Mouse (Mus musculus) erythroblast, embryonic 14.5 days (primary cell): Measurements from ENCODE around the gene Ptprn. TPM values are rescaled to one million over a fixed set of nuclear protein-coding genes. Genes with fewer than 3 reads are reported as not detected.

Experiments used
- H3K27me3 ChIP-seq: 2 replicates; pipeline ENCODE4 v1.6.1; 2012; ENCODE audit warnings: inconsistent platforms; ENCODE audit not compliant: control insufficient read depth
- H3K36me3 ChIP-seq: 2 replicates; pipeline ENCODE4 v1.6.1; 2012; ENCODE audit warnings: mild to moderate bottlenecking, inconsistent platforms; ENCODE audit not compliant: control insufficient read depth
- H3K4me1 ChIP-seq: 2 replicates; pipeline ENCODE4 v1.6.1; 2012; ENCODE audit warnings: inconsistent platforms; ENCODE audit not compliant: control insufficient read depth
- H3K4me3 ChIP-seq: replicated peaks from 2 replicates; pipeline ENCODE3; 2012; ENCODE audit warnings: moderate library complexity, mild to moderate bottlenecking, inconsistent platforms
- H3K9me3 ChIP-seq: 2 replicates; pipeline ENCODE4 v1.6.1; 2012; ENCODE audit warnings: low read length, inconsistent platforms, mixed read lengths; ENCODE audit not compliant: control insufficient read depth
- GATA1 ChIP-seq: IDR thresholded peaks from 2 replicates; pipeline ENCODE4 v1.6.1; 2012; ENCODE audit warnings: low read length, inconsistent platforms, mixed read lengths
- TAL1 ChIP-seq: IDR thresholded peaks from 3 replicates; pipeline ENCODE4 v1.6.1; 2012; ENCODE audit warnings: low read length, inconsistent platforms, mixed read lengths
- polyA plus RNA-seq: library from polyadenylated mRNA; stranded (reverse); fragments of >175 nt; gene quantifications from 2 replicates; pipeline ENCODE4 v1.2.3, GENCODE M21; 2012

Gene Ptprn
- polyA plus RNA-seq, 1 experiment, result not detected

DNA sequence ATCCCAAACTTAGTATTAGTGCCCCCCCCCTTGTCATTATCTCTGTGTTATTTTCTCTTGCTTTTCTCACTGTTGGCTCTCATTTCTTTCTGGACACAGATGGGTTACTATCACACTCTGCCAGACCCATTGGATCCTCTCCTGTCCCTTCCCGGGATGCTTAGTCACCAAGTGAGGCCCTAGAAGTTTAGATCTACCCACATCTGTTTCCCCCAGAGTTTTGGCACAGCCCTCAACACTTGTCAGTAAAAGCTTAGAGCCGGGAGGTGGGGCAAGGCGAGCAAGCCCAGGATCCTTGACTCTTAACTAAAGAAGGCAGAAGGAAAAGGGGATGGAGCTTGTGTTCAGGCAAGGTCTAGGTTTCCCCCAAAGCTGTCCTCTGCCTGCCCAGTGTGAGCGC, 35.1 kb downstream of the Ptprn start:
- Histone ChIP-seq H3K36me3 (no peaks in the 10 kb centered on the region), H3K4me3 (peak overlapping the region; percentile 37), H3K4me1 (peaks cover 84% of the 10 kb centered on the region)

GRCm38 (mm10) chr1:75227653-75228052, 36.6 kb downstream of the Ptprn start:
- no peak for TF ChIP-seq GATA1
- TF ChIP-seq TAL1, result no peak
- H3K9me3 ChIP-seq, result no peaks in the 10 kb centered on the region
- peaks cover 80% of the 10 kb centered on the region for H3K4me1 ChIP-seq
- H3K4me3 ChIP-seq, result no peak overlapping the region
- no peaks in the 10 kb centered on the region for H3K36me3 ChIP-seq
- peaks cover 3% of the 10 kb centered on the region; the same call in 1 of the 2 replicates for H3K27me3 ChIP-seq

More for the DNA sequence above, 35.1 kb downstream of the Ptprn start:
- Histone ChIP-seq H3K9me3 (no peaks in the 10 kb centered on the region), H3K27me3 (no peaks in the 10 kb centered on the region)
- TF ChIP-seq GATA1, result no peak
- TF ChIP-seq TAL1, result peak; percentile 50

- peaks cover 10% of the 10 kb centered on the region for H3K27me3 ChIP-seq
- H3K4me1 ChIP-seq, result peaks cover 67% of the 10 kb centered on the region
- TF ChIP-seq TAL1 (no peak), GATA1 (no peak)
- no peaks in the 10 kb centered on the region for H3K9me3 ChIP-seq
- H3K4me3 ChIP-seq, result no peak overlapping the region
- H3K36me3 ChIP-seq, result no peaks in the 10 kb centered on the region
Measured at GRCm38 (mm10) chr1:75226138-75226537, 38.2 kb downstream of the Ptprn start.

DNA sequence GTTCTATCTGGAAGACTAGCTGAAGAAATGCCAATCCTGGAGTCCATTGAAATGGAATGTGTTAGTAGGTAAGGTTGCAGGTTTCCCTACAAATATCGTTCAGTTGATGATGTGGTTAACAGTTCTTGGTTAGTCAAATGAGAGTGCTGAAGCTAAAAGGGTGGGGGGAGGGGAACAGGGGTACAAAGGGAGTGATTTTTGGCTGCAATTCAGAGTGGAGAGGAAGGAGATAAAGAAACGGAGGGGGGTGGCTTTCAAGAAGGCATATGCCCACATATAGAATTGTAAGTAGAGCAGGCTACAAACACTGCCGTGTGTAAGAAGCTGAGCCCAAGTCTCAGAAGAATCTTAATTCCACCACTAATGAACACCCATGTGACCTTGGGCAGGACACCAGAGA, 38.8 kb downstream of the Ptprn start:
- no peaks in the 10 kb centered on the region for H3K36me3 ChIP-seq
- peaks cover 61% of the 10 kb centered on the region for H3K4me1 ChIP-seq
- TF ChIP-seq TAL1, result no peak
- TF ChIP-seq GATA1, result no peak
- no peaks in the 10 kb centered on the region for H3K9me3 ChIP-seq
- peaks cover 17% of the 10 kb centered on the region for H3K27me3 ChIP-seq
- no peak overlapping the region for H3K4me3 ChIP-seq

- Histone ChIP-seq H3K36me3 (no peaks in the 10 kb centered on the region), H3K4me1 (peaks cover 55% of the 10 kb centered on the region), H3K27me3 (peaks cover 30% of the 10 kb centered on the region), H3K9me3 (no peaks in the 10 kb centered on the region; the same call in 1 of the 2 replicates), H3K4me3 (no peak overlapping the region)
- no peak for TF ChIP-seq GATA1
Measured at GRCm38 (mm10) chr1:75223532-75223931, 40.8 kb downstream of the Ptprn start.

GRCm38 (mm10) chr1:75222926-75223325, 41.4 kb downstream of the Ptprn start:
- Histone ChIP-seq H3K4me1 (peaks cover 55% of the 10 kb centered on the region), H3K4me3 (no peak overlapping the region), H3K27me3 (peaks cover 30% of the 10 kb centered on the region), H3K36me3 (peaks cover 2% of the 10 kb centered on the region), H3K9me3 (no peaks in the 10 kb centered on the region; the same call in 1 of the 2 replicates)
- TF ChIP-seq GATA1, result no peak
- TF ChIP-seq TAL1, result no peak

DNA sequence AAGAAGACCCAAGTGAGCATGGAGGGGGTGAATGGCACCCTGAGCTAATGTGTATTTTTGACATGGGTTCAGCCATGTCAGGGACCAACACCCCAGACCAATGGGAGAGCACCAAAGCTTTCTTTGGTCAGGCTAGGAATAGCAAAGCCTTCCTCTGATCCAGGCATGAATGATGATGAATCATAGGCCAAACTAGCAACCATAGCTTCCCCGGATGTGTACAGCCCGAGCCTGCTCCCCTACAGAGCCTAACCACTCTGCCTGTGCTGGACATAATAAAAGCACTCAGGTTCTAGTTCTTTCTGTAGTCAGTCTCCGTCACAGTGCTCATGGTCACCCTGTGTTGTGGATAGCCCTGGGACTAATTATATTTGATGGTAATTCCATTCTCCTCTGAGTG, 42.8 kb downstream of the Ptprn start:
- peaks cover 55% of the 10 kb centered on the region for H3K4me1 ChIP-seq
- H3K36me3 ChIP-seq, result peaks cover 15% of the 10 kb centered on the region
- TF ChIP-seq TAL1 (no peak), GATA1 (no peak)
- no peak overlapping the region for H3K4me3 ChIP-seq
- no peaks in the 10 kb centered on the region; the same call in 1 of the 2 replicates for H3K9me3 ChIP-seq
- H3K27me3 ChIP-seq, result peaks cover 30% of the 10 kb centered on the region

- peaks cover 30% of the 10 kb centered on the region for H3K27me3 ChIP-seq
- H3K36me3 ChIP-seq, result peaks cover 36% of the 10 kb centered on the region
- TF ChIP-seq TAL1 (no peak), GATA1 (no peak)
- H3K4me3 ChIP-seq, result peak within 1 kb of the TSS; percentile 85
- no peaks in the 10 kb centered on the region; the same call in 1 of the 2 replicates for H3K9me3 ChIP-seq
- peaks cover 60% of the 10 kb centered on the region for H3K4me1 ChIP-seq
Measured at GRCm38 (mm10) chr1:75219531-75219930, 44.8 kb downstream of the Ptprn start, which contains the start of gene Tuba4a. TSS of gene Tuba4a (minus strand) at chr1:75219865.

- peak overlapping the region; percentile 85 for H3K4me3 ChIP-seq
- peaks cover 40% of the 10 kb centered on the region for H3K36me3 ChIP-seq
- H3K27me3 ChIP-seq, result peaks cover 30% of the 10 kb centered on the region
- TF ChIP-seq TAL1, result no peak
- no peak for TF ChIP-seq GATA1
- no peaks in the 10 kb centered on the region; the same call in 1 of the 2 replicates for H3K9me3 ChIP-seq
- H3K4me1 ChIP-seq, result peaks cover 64% of the 10 kb centered on the region
Measured at GRCm38 (mm10) chr1:75219078-75219477, 45.2 kb downstream of the Ptprn start.
